Mouse (Mus musculus) liver, embryonic 15.5 days (tissue): Measurements from ENCODE around the gene Lst1. TPM values are rescaled to one million over a fixed set of nuclear protein-coding genes. Genes with fewer than 3 reads are reported as not detected.

ENCODE experiments used
- ATAC-seq: fragments of 200-750 bp; cut with Nextera tagmentation; 2 replicates; pipeline ENCODE4 v1.8.0; 2017; ENCODE audit warnings: moderate number of reproducible peaks, mild to moderate bottlenecking, moderate library complexity; ENCODE audit not compliant: insufficient read depth
- H3K27ac ChIP-seq: fragments of 300-500 bp; sonication (generic); replicated peaks from 2 replicates; pipeline ENCODE4 v1.5.1; 2015; ENCODE audit warnings: mild to moderate bottlenecking, inconsistent platforms
- H3K27me3 ChIP-seq: fragments of 300-500 bp; sonication (generic); 2 replicates; pipeline ENCODE4 v1.6.1; 2015; ENCODE audit warnings: mild to moderate bottlenecking, inconsistent platforms
- H3K36me3 ChIP-seq: fragments of 300-500 bp; sonication (generic); replicated peaks from 2 replicates; pipeline ENCODE4 v1.6.1; 2015; ENCODE audit warnings: moderate library complexity, mild to moderate bottlenecking, inconsistent platforms
- H3K4me1 ChIP-seq: fragments of 300-500 bp; sonication (generic); replicated peaks from 2 replicates; pipeline ENCODE4 v1.6.1; 2015; ENCODE audit warnings: inconsistent platforms
- H3K4me2 ChIP-seq: fragments of 300-500 bp; sonication (generic); 2 replicates; pipeline ENCODE4 v1.6.1; 2015; ENCODE audit warnings: moderate library complexity, mild to moderate bottlenecking, inconsistent platforms
- H3K4me3 ChIP-seq: fragments of 300-500 bp; sonication (generic); replicated peaks from 2 replicates; pipeline ENCODE4 v1.5.1; 2015; ENCODE audit warnings: mild to moderate bottlenecking, inconsistent platforms
- H3K9ac ChIP-seq: fragments of 300-500 bp; sonication (generic); 2 replicates; pipeline ENCODE4 v1.6.1; 2015; ENCODE audit warnings: moderate library complexity, mild to moderate bottlenecking, inconsistent platforms
- H3K9me3 ChIP-seq: fragments of 300-500 bp; sonication (generic); replicated peaks from 2 replicates; pipeline ENCODE4 v1.6.1; 2016; ENCODE audit warnings: inconsistent platforms
- WGBS: fragments of 180-500 bp; shearing (Covaris S2); methylation state at CpG from one replicate; pipeline ENCODE4 v1.1.7; 2015; ENCODE audit warnings: mixed read lengths; ENCODE audit not compliant: insufficient replicate concordance; 5-methylcytosine and 5-hydroxymethylcytosine counted together
- polyA plus RNA-seq: library from polyadenylated mRNA; unstranded; fragments of >200 nt; fragmentation: Nextera tagmentation; extraction: Ambion mirVana; gene quantifications from 2 replicates; pipeline ENCODE4 v1.2.1, GENCODE M21; 2015

Lst1 gene
- polyA plus RNA-seq, 1 experiment from 2014 or later, result 40.2 TPM

DNA sequence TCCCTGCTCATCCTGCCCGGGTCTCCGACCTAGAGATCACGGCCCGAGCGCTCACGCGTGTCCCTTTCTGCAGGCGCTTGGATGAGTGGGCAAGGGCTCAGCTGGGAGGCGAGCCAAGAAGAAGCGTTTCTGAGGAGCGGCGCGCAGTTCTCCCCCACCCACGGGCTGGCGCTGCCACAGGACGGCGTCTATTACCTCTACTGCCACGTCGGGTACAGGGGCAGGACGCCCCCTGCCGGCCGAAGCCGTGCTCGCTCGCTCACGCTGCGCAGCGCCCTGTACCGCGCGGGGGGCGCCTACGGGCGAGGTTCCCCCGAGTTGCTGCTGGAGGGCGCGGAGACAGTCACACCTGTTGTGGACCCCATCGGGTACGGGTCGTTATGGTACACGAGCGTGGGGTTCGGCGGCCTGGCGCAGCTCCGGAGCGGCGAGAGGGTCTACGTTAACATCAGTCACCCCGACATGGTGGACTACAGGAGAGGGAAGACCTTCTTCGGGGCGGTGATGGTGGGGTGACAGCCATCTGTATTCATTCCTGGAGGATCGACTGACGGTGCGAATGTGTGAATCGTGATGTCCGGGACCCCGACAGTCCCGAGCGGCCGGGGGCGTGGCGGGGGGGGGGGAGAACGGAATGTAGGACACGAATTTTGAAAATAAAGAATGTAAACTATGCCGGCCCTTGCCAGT lies 7.5 kb upstream of the Lst1 start:
- Histone ChIP-seq H3K9ac (peak overlapping the region; percentile 40; the same call in 1 of the 2 replicates), H3K27me3 (peaks cover 59% of the 10 kb centered on the region), H3K9me3 (no peaks in the 10 kb centered on the region), H3K4me1 (peaks cover 35% of the 10 kb centered on the region), H3K36me3 (no peaks in the 10 kb centered on the region), H3K4me3 (peak overlapping the region; percentile 49), H3K27ac (0 out of 2 replicates have a peak overlapping the region, but pooled peaks have one; percentile 38), H3K4me2 (peak overlapping the region; percentile 74)
- ATAC-seq, result peak; percentile 67
- 1% methylated on average over 66 of the region's 66 CpGs for WGBS

- Histone ChIP-seq H3K4me1 (peaks cover 32% of the 10 kb centered on the region), H3K4me3 (peak overlapping the region; percentile 49), H3K9me3 (no peaks in the 10 kb centered on the region), H3K4me2 (peak overlapping the region; percentile 74), H3K36me3 (no peaks in the 10 kb centered on the region), H3K27me3 (peaks cover 52% of the 10 kb centered on the region), H3K9ac (peak overlapping the region; percentile 40; the same call in 1 of the 2 replicates), H3K27ac (0 out of 2 replicates have a peak overlapping the region, but pooled peaks have one; percentile 38)
- ATAC-seq, result no peak
- 35% methylated on average over 19 of the region's 19 CpGs for WGBS
These were observed 6.8 kb upstream of the Lst1 start for GRCm38 (mm10) chr17:35194844-35195630.

DNA sequence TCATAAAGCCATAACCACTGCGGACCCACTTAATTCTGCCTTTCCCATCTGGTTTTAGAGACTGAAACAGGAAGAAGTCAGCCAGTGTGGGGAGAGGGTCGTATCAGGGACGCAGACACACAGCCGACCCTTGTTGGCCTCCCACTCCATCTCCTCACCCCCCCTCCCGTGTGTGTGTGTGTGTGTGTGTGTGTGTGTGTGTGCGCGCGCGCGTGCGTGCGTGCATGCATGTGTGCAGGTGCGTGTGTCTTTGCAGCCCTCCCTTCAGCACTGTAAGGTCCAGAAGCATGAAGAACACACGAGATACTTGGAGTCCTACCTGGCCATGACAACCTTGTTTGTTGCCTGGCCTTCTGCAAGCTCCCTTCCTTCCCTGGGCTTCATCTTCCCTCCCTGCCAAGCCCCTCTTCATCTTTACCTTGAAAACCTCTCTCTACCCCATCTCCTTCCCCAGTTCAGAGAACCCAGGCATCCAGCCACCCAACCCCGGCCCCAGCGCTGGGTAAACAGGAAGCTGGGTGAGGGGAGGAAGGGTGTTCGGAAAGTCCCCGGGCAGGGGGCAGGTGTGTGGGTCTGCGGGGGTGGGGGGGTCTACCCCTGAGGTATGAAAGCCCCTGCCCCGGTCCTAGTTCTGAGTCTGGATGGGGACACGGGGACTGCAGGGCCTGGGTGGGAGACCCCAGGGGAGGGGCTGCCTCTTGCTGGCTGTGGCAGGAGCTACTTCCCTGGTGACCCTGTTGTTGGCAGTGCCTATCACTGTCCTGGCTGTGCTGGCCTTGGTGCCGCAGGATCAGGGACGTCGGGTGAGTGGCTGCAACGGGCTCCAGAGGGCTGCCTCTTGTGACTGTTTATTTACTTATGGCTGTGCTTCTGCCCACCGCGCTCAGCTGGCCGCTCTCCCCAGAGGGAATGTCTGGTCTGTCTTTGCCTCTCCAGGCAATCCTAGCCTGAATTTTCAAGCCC lies 5.9 kb upstream of the Lst1 start, which contains the start of gene Ltb:
Gene Ltb, plus strand, starts transcription at position 559 of the 963 bp plus-strand sequence.
- ATAC-seq, result no peak
- H3K4me3 ChIP-seq, result peak within 1 kb of the TSS; percentile 49
- H3K36me3 ChIP-seq, result no peaks in the 10 kb centered on the region
- H3K9ac ChIP-seq, result 0 out of 2 replicates have a peak within 1 kb of the TSS, but pooled peaks have one; percentile 40
- no peaks in the 10 kb centered on the region for H3K9me3 ChIP-seq
- peak within 1 kb of the TSS; percentile 38; the same call in 1 of the 2 replicates for H3K27ac ChIP-seq
- peaks cover 46% of the 10 kb centered on the region for H3K27me3 ChIP-seq
- 46% methylated on average over 28 of the region's 28 CpGs for WGBS
- peaks cover 40% of the 10 kb centered on the region for H3K4me1 ChIP-seq
- H3K4me2 ChIP-seq, result peak within 1 kb of the TSS; percentile 74

DNA sequence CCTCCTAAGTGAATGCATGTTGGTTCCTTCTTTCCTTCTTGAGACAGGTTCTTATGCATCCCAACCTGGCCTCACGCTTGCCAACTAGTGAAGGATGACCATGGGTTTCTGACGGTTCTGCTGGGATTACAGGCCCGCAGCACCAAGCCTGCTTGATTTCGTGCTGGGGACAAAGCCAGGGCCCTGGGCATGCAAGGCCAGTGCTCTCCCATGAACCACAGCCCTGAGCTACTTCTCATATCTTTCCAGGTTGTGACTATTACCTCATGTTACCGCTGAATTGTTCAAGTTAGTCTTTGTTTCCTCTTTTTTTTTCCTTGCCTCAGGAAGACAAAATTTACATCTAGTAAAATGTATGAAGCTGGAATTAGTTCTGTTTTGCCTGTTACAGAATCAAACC lies 4.7 kb upstream of the Lst1 start:
- no peak for ATAC-seq
- H3K4me1 ChIP-seq, result peaks cover 42% of the 10 kb centered on the region
- peak overlapping the region; percentile 64; the same call in 1 of the 2 replicates for H3K27ac ChIP-seq

DNA sequence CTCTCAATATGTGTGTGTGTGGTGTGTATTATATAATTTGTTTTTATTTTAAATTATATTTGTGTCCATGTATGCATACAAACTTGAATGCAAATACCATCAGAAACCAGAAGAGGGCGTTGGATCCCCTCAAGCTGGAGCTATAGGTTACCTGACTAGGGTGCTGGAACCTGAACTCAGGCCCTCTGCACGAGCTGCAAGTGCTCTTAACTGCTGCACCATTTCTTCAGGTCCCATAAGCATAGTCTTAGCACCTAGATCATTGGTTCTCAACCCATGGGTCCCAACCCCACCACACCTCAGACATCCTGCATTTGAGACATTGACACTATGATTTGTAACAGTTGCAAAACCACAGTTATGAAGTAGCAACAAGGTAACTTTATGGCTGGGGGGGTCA lies 3.5 kb upstream of the Lst1 start:
- 42% methylated on average over 2 of the region's 2 CpGs for WGBS
- no peak for ATAC-seq
- Histone ChIP-seq H3K36me3 (no peaks in the 10 kb centered on the region), H3K4me3 (no peak overlapping the region), H3K9ac (no peak overlapping the region), H3K9me3 (no peaks in the 10 kb centered on the region), H3K4me2 (no peak overlapping the region), H3K27ac (no peak overlapping the region), H3K4me1 (peaks cover 44% of the 10 kb centered on the region), H3K27me3 (peaks cover 31% of the 10 kb centered on the region)

More for the DNA sequence above, 4.7 kb upstream of the Lst1 start:
- H3K4me3 ChIP-seq, result no peak overlapping the region
- no peaks in the 10 kb centered on the region for H3K36me3 ChIP-seq
- WGBS, result 45% methylated on average over 5 of the region's 5 CpGs
- H3K4me2 ChIP-seq, result no peak overlapping the region
- H3K9ac ChIP-seq, result no peak overlapping the region
- H3K9me3 ChIP-seq, result no peaks in the 10 kb centered on the region
- peaks cover 37% of the 10 kb centered on the region for H3K27me3 ChIP-seq

DNA sequence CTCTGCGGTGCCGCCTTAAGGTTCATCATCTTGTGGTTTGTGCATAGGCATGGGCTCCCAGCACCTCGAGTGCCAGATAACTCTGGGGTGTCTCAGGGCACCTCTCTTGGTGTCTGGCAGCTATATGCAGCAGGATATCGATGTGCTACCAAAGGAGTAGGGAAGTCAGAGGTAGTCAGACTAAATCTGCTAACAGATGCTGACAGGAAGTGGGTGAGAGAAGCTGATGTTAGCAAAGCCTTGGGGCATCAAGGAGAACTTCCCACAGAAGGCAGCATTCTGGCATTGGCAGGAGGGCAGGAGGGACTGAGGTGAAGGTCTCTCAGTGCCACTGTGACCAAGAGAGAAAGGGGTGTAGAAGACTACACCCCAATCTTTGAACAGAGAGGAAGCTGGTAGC lies 1.9 kb upstream of the Lst1 start:
- Histone ChIP-seq H3K4me3 (no peak overlapping the region), H3K27me3 (peaks cover 15% of the 10 kb centered on the region), H3K4me1 (peaks cover 42% of the 10 kb centered on the region), H3K4me2 (peak overlapping the region; percentile 27), H3K36me3 (no peaks in the 10 kb centered on the region), H3K9ac (no peak overlapping the region), H3K9me3 (no peaks in the 10 kb centered on the region), H3K27ac (peak overlapping the region; percentile 74)
- 17% methylated on average over 4 of the region's 4 CpGs for WGBS
- ATAC-seq, result no peak

- H3K4me1 ChIP-seq, result peaks cover 33% of the 10 kb centered on the region
- WGBS, result 17% methylated on average over 1 of the region's 1 CpGs
- H3K36me3 ChIP-seq, result no peaks in the 10 kb centered on the region
- no peak; the same call in 1 of the 2 replicates for ATAC-seq
- peak overlapping the region; percentile 74 for H3K27ac ChIP-seq
- H3K9ac ChIP-seq, result no peak overlapping the region
- H3K9me3 ChIP-seq, result no peaks in the 10 kb centered on the region
- peaks cover 6% of the 10 kb centered on the region for H3K27me3 ChIP-seq
- H3K4me3 ChIP-seq, result no peak overlapping the region
- H3K4me2 ChIP-seq, result 0 out of 2 replicates have a peak overlapping the region, but pooled peaks have one; percentile 27
These were observed 947 bp upstream of the Lst1 start for GRCm38 (mm10) chr17:35189186-35189585.

DNA sequence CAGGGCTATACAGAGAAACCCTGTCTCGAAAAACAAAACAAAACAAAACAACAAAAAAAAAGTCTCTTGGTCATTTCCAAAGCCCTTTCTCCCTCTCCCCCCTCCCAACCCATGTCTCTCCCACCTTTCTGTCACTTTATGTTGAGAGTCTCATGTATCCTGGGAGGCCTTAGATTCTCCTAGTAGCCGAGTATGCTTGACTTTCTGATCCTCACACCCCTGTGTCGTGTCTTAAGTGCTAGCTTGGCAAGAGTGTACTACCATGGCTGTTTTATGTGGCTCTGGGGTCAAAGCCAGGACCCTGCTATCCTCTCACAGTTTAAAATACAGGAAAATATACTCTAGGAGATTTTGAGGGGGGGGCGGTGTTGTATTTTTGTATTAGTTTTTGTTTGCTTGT lies 894 bp downstream of the Lst1 start:
- 52% methylated on average over 4 of the region's 4 CpGs for WGBS

DNA sequence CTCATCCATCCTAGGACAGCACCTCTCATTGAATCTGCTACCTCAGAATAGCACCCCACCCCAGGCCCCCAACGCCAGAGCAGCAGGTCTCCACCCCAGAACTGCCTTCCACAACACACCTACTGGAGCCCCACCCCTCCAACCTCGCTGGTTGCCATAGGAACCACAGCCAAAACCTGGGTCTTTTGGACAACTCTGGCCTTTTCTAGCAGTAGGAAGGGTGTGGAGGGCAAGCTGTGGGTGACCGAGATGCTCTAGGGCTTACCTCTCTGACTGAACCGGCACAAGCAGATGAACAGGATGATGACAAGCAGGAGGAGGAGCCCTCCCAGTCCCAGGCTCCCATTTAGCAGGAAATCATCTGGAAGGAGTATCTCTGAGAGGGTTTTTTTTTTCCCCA lies 1.6 kb downstream of the Lst1 start:
- H3K4me3 ChIP-seq, result peak overlapping the region; percentile 54
- no peaks in the 10 kb centered on the region for H3K36me3 ChIP-seq
- H3K27ac ChIP-seq, result peak overlapping the region; percentile 53
- H3K4me2 ChIP-seq, result peak overlapping the region; percentile 72
- H3K27me3 ChIP-seq, result no peaks in the 10 kb centered on the region
- no peak for ATAC-seq
- H3K9me3 ChIP-seq, result no peaks in the 10 kb centered on the region
- no peak overlapping the region for H3K9ac ChIP-seq
- under 1% methylated on average over 4 of the region's 4 CpGs for WGBS
- peaks cover 29% of the 10 kb centered on the region for H3K4me1 ChIP-seq

More for the DNA sequence above, 894 bp downstream of the Lst1 start:
- no peak for ATAC-seq
- Histone ChIP-seq H3K9me3 (no peaks in the 10 kb centered on the region), H3K36me3 (no peaks in the 10 kb centered on the region), H3K27me3 (no peaks in the 10 kb centered on the region), H3K4me1 (peaks cover 29% of the 10 kb centered on the region), H3K9ac (no peak overlapping the region), H3K4me2 (peak overlapping the region; percentile 21), H3K4me3 (peak overlapping the region; percentile 54), H3K27ac (peak overlapping the region; percentile 74)
